Comparison of ENCODE assay signal across 8 mouse cellular contexts in the genomic region with DNA sequence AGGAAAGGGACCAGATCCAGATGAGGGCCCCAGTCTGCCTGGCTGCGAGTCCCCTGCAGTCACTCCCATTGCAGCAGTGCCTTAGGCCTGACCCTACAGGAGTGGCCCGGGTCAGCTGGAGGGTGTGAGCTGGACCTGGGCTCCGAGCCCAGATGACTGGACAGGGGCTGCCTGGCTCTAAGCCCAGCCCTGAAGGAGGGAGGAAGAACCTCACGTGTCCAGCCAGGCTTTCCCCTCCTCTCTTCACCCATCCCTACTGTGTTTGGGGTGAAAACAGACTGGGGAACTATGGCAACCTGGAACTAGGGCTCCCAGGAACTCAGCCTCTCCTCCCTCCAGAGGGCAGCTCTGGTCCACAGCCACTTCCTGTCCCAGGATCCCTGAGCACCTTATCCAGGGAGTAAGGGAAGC. TPM values are rescaled to one million over a fixed set of nuclear protein-coding genes. Genes with fewer than 3 reads are reported as not detected.
DNase-seq lines count a peak whose midpoint lies in the region; ATAC-seq and TF ChIP-seq lines count a peak whose summit lies in the region.
"Had no signal": no experiment of that assay in that cellular context is flagged by ENCODE, and none has a peak within 500 bp of the region (broad histone marks: within the 10 kb centered on the region; RNA-seq: fewer than 3 reads in every experiment).

No protein-coding gene starts in this region.

- no peak overlapping the region for H3K9ac ChIP-seq in forebrain, postnatal 0 days
- H3K9ac ChIP-seq in hindbrain, embryonic 12.5 days: no peak overlapping the region
- no peak overlapping the region for H3K9ac ChIP-seq in limb, embryonic 12.5 days (replicated peaks)
- H3K9ac ChIP-seq: liver, embryonic 14.5 days had no signal

- H3ac ChIP-seq in myocyte (ENCODE audit: control insufficient read depth, insufficient read length): no peak overlapping the region

- 36% methylated on average over 4 of the region's 4 CpGs for WGBS in forebrain, postnatal 0 days
- WGBS in hindbrain, embryonic 12.5 days: 60% methylated on average over 3 of the region's 4 CpGs
- WGBS in limb, embryonic 12.5 days: 69% methylated on average over 4 of the region's 4 CpGs

- peak; percentile 22; the same call in 1 of the 2 replicates for TF ChIP-seq CTCF in forebrain, postnatal 0 days (IDR thresholded peaks at IDR 0.05; ENCODE audit: low read depth)

- ATAC-seq in forebrain, postnatal 0 days: peak; percentile 68
- 0 out of 2 replicates have a peak, but pooled peaks have one; percentile 20 for ATAC-seq in hindbrain, embryonic 12.5 days (ENCODE audit: low FRiP score)
- no peak for ATAC-seq in limb, embryonic 12.5 days (ENCODE audit: insufficient number of reproducible peaks, insufficient read depth, low FRiP score, low TSS enrichment, low read depth)

- peaks cover 4% of the 10 kb centered on the region; the same call in 1 of the 2 replicates for H3K27me3 ChIP-seq in forebrain, postnatal 0 days (ENCODE audit: insufficient read depth, low read length)
- peaks cover 15% of the 10 kb centered on the region for H3K27me3 ChIP-seq in hindbrain, embryonic 12.5 days
- H3K27me3 ChIP-seq in limb, embryonic 12.5 days: peaks cover 27% of the 10 kb centered on the region
- peaks cover 21% of the 10 kb centered on the region for H3K27me3 ChIP-seq in myocyte (ENCODE audit: control insufficient read depth, insufficient read depth, insufficient read length)

- no peak for TF ChIP-seq POLR2A in myocyte (IDR thresholded peaks at IDR 0.05; ENCODE audit: insufficient read length, low read depth)

- no peaks in the 10 kb centered on the region for H3K79me2 ChIP-seq in myocyte (ENCODE audit: control insufficient read depth, insufficient read depth)

- H3K4me1 ChIP-seq in forebrain, postnatal 0 days (ENCODE audit: insufficient read depth): no peaks in the 10 kb centered on the region
- H3K4me1 ChIP-seq in hindbrain, embryonic 12.5 days: peaks cover 7% of the 10 kb centered on the region; the same call in 1 of the 2 replicates
- H3K4me1 ChIP-seq in limb, embryonic 12.5 days (replicated peaks): peaks cover 8% of the 10 kb centered on the region

- H3K4me3 ChIP-seq in forebrain, postnatal 0 days (ENCODE audit: low read depth, low read length): no peak overlapping the region
- H3K4me3 ChIP-seq in hindbrain, embryonic 12.5 days: no peak overlapping the region
- no peak overlapping the region for H3K4me3 ChIP-seq in limb, embryonic 12.5 days (replicated peaks)
- no peak overlapping the region for H3K4me3 ChIP-seq in myocyte

- H3K9me3 ChIP-seq in forebrain, postnatal 0 days (ENCODE audit: low read length): no peaks in the 10 kb centered on the region
- H3K9me3 ChIP-seq in hindbrain, embryonic 12.5 days (replicated peaks): no peaks in the 10 kb centered on the region
- no peaks in the 10 kb centered on the region for H3K9me3 ChIP-seq in limb, embryonic 12.5 days

- H3K4me2 ChIP-seq in forebrain, postnatal 0 days (ENCODE audit: low read depth): no peak overlapping the region
- H3K4me2 ChIP-seq in hindbrain, embryonic 12.5 days (replicated peaks): no peak overlapping the region
- H3K4me2 ChIP-seq in limb, embryonic 12.5 days: no peak overlapping the region
- H3K4me2 ChIP-seq in myocyte (ENCODE audit: low read depth): no peak overlapping the region

- H3K36me3 ChIP-seq in forebrain, postnatal 0 days (ENCODE audit: insufficient read depth): peaks cover 40% of the 10 kb centered on the region
- H3K36me3 ChIP-seq in hindbrain, embryonic 12.5 days: peaks cover 44% of the 10 kb centered on the region
- H3K36me3 ChIP-seq in limb, embryonic 12.5 days: peaks cover 49% of the 10 kb centered on the region
- H3K36me3 ChIP-seq in myocyte (ENCODE audit: control insufficient read depth, insufficient read depth): peaks cover 3% of the 10 kb centered on the region

- DNase-seq in Muller cell, postnatal 12 days (ENCODE audit: inconsistent ontology term): peak; percentile 97
- peak; percentile 93 for DNase-seq in adrenal gland, adult 2 months
- DNase-seq in forebrain, postnatal 0 days: peak; percentile 31
- no peak for DNase-seq in thymus, adult 18-20 months

- H3K27ac ChIP-seq in forebrain, postnatal 0 days (ENCODE audit: low read depth, low read length): no peak overlapping the region
- H3K27ac ChIP-seq in hindbrain, embryonic 12.5 days: no peak overlapping the region
- H3K27ac ChIP-seq in limb, embryonic 12.5 days: 0 out of 2 replicates have a peak overlapping the region, but pooled peaks have one; percentile 4
- H3K27ac ChIP-seq: liver, embryonic 14.5 days had no signal

TF ChIP-seq in myocyte, 11 proteins besides CTCF, POLR2A, EP300 and RAD21:
- no peak for TF ChIP-seq SRF (IDR thresholded peaks at IDR 0.05; ENCODE audit: control insufficient read depth, insufficient read length, low read depth)
- peak; percentile 23 for TF ChIP-seq POLR2AphosphoS2 (IDR thresholded peaks at IDR 0.05; ENCODE audit: insufficient read length, low read depth)

RNA-seq across cellular contexts. Expression of a gene that starts 8.6 kb away (rescaled TPM):
- 10 to 100 TPM; 44.1 to 53.2 TPM for total RNA-seq in adrenal gland, adult 2 months (2021)
- polyA plus RNA-seq in adrenal gland, adult 2 months (2012; rRNA removed): 114 and 118 TPM in 2 replicates
- 39.9 and 43.7 TPM in 2 replicates for total RNA-seq in forebrain, postnatal 0 days (2014; rRNA removed)
- 86.1 and 86.4 TPM in 2 replicates for polyA plus RNA-seq in forebrain, postnatal 0 days (2015; fragmentation: Nextera tagmentation; extraction: Ambion mirVana)
- 114 and 119 TPM in 2 replicates for polyA plus RNA-seq in hindbrain, embryonic 12.5 days (2016; fragmentation: Nextera tagmentation; extraction: Ambion mirVana)
- polyA plus RNA-seq in limb, embryonic 12.5 days (2016; fragmentation: Nextera tagmentation; extraction: Ambion mirVana): 94.8 and 103 TPM in 2 replicates
- polyA plus RNA-seq in myocyte (2012; fragmentation: generic; extraction: Trizol): 42.5 TPM

RNA-seq across cellular contexts. Expression of a gene that starts 11.0 kb away (rescaled TPM):
- 10 to 100 TPM; 12.7 to 17.2 TPM for total RNA-seq in adrenal gland, adult 2 months (2021)
- polyA plus RNA-seq in adrenal gland, adult 2 months (2012; rRNA removed): 7.1 and 7.6 TPM in 2 replicates
- total RNA-seq in forebrain, postnatal 0 days (2014; rRNA removed): 9.6 and 19.9 TPM in 2 replicates
- polyA plus RNA-seq in forebrain, postnatal 0 days (2015; fragmentation: Nextera tagmentation; extraction: Ambion mirVana): 8.2 and 11.4 TPM in 2 replicates
- polyA plus RNA-seq in hindbrain, embryonic 12.5 days (2016; fragmentation: Nextera tagmentation; extraction: Ambion mirVana): 15.7 and 16.2 TPM in 2 replicates
- polyA plus RNA-seq in limb, embryonic 12.5 days (2016; fragmentation: Nextera tagmentation; extraction: Ambion mirVana): 14.0 and 19.5 TPM in 2 replicates
- 13.5 TPM for polyA plus RNA-seq in myocyte (2012; fragmentation: generic; extraction: Trizol)

RNA-seq across cellular contexts. Expression of a gene that starts 14.7 kb away (rescaled TPM):
- 10 to 100 TPM; 20.2 to 30.1 TPM for total RNA-seq in adrenal gland, adult 2 months (2021)
- polyA plus RNA-seq in adrenal gland, adult 2 months (2012; rRNA removed): 23.4 and 23.6 TPM in 2 replicates
- 1.0 and 1.7 TPM in 2 replicates for total RNA-seq in forebrain, postnatal 0 days (2014; rRNA removed)
- polyA plus RNA-seq in forebrain, postnatal 0 days (2015; fragmentation: Nextera tagmentation; extraction: Ambion mirVana): 0.08 and 0.16 TPM in 2 replicates
- polyA plus RNA-seq in hindbrain, embryonic 12.5 days (2016; fragmentation: Nextera tagmentation; extraction: Ambion mirVana): 0.04 and 0.05 TPM in 2 replicates
- not detected in 2 replicates for polyA plus RNA-seq in limb, embryonic 12.5 days (2016; fragmentation: Nextera tagmentation; extraction: Ambion mirVana)
- polyA plus RNA-seq in myocyte (2012; fragmentation: generic; extraction: Trizol): under 0.01 TPM

RNA-seq across cellular contexts. Expression of a gene that starts 26.3 kb away (rescaled TPM):
- total RNA-seq in adrenal gland, adult 2 months (2021): 10 to 100 TPM in 1 of 2 experiments, 1 to 10 TPM in 1; 9.1 to 12.8 TPM
- 22.1 and 32.8 TPM in 2 replicates for polyA plus RNA-seq in adrenal gland, adult 2 months (2012; rRNA removed)
- total RNA-seq in forebrain, postnatal 0 days (2014; rRNA removed): 7.8 and 11.4 TPM in 2 replicates
- polyA plus RNA-seq in forebrain, postnatal 0 days (2015; fragmentation: Nextera tagmentation; extraction: Ambion mirVana): 12.2 and 15.1 TPM in 2 replicates
- 3.0 and 3.1 TPM in 2 replicates for polyA plus RNA-seq in hindbrain, embryonic 12.5 days (2016; fragmentation: Nextera tagmentation; extraction: Ambion mirVana)
- polyA plus RNA-seq in limb, embryonic 12.5 days (2016; fragmentation: Nextera tagmentation; extraction: Ambion mirVana): 0.20 and 0.28 TPM in 2 replicates
- not detected for polyA plus RNA-seq in myocyte (2012; fragmentation: generic; extraction: Trizol)

RNA-seq across cellular contexts. Expression of a gene that starts 27.3 kb away (rescaled TPM):
- total RNA-seq in adrenal gland, adult 2 months (2021): 10 to 100 TPM; 58.3 to 70.7 TPM
- polyA plus RNA-seq in adrenal gland, adult 2 months (2012; rRNA removed): 58.5 and 102 TPM in 2 replicates
- total RNA-seq in forebrain, postnatal 0 days (2014; rRNA removed): 24.2 and 27.2 TPM in 2 replicates
- 17.6 and 20.2 TPM in 2 replicates for polyA plus RNA-seq in forebrain, postnatal 0 days (2015; fragmentation: Nextera tagmentation; extraction: Ambion mirVana)
- polyA plus RNA-seq in hindbrain, embryonic 12.5 days (2016; fragmentation: Nextera tagmentation; extraction: Ambion mirVana): 20.9 and 21.7 TPM in 2 replicates
- 15.9 and 17.6 TPM in 2 replicates for polyA plus RNA-seq in limb, embryonic 12.5 days (2016; fragmentation: Nextera tagmentation; extraction: Ambion mirVana)
- polyA plus RNA-seq in myocyte (2012; fragmentation: generic; extraction: Trizol): 21.9 TPM

Comparison
In these comparisons a context has a peak if more than half of its experiments do, and no peak if none do; other contexts are left out.
1. DNase-seq: peak in Muller cell, postnatal 12 days (single experiment), adrenal gland, adult 2 months (single experiment) and forebrain, postnatal 0 days (single experiment); none in thymus, adult 18-20 months (0 of 2).
2. RNA of a gene that starts 14.7 kb away (polyA plus RNA-seq): 23.4 to 23.6 TPM in adrenal gland, adult 2 months; 0.08 to 0.16 TPM in forebrain, postnatal 0 days, 0.04 to 0.05 TPM in hindbrain, embryonic 12.5 days, not detected in limb, embryonic 12.5 days and under 0.01 TPM in myocyte (single experiment); every median in the first group is over 10 times any median in the second.